Mouse (Mus musculus): ENCODE data around the gene Hfm1. TPM values are rescaled to one million over a fixed set of nuclear protein-coding genes. Genes with fewer than 3 reads are reported as not detected.

Gene Hfm1
- total and polyA plus RNA-seq, 3 experiments, result not detected

- Histone ChIP-seq H3K9me3 (replicated peaks) (no peaks in the 10 kb centered on the region), H3K27me3 (ENCODE audit: insufficient read depth, low read length) (no peaks in the 10 kb centered on the region), H3K4me1 (ENCODE audit: insufficient read depth, low read depth, low read length) (peaks cover 25% of the 10 kb centered on the region), H3K4me3 (ENCODE audit: low read depth, low read length) (peak within 1 kb of the TSS; percentile 97), H3K36me3 (replicated peaks) (peaks cover 20% of the 10 kb centered on the region)
- DNase-seq (ENCODE audit: low spot score), result peak; percentile 73
- TF ChIP-seq POLR2AphosphoS5 (IDR thresholded peaks at IDR 0.05; ENCODE audit: insufficient replicate concordance, low read depth, low read length), result no peak
- TF ChIP-seq TAL1 (conservative IDR thresholded peaks at IDR 0.05; ENCODE audit: low read depth, low read length), result no peak
- no peak for TF ChIP-seq GATA1 (IDR thresholded peaks at IDR 0.05; ENCODE audit: borderline replicate concordance, low read length)
- TF ChIP-seq GATA2 (IDR thresholded peaks at IDR 0.05; ENCODE audit: borderline replicate concordance, low read depth, low read length), result no peak
- ATAC-seq (ENCODE audit: extremely low read depth, insufficient number of reproducible peaks, low FRiP score, poor library complexity, severe bottlenecking), result peak; percentile 76
Measured at GRCm38 (mm10) chr5:106963584-106964512, 37.7 kb upstream of the Hfm1 start, which contains the start of gene Cdc7. Gene Cdc7 (plus strand): TSS chr5:106964322.

GRCm38 (mm10) chr5:106960451-106960850 is 34.3 kb upstream of the Hfm1 start:
- ATAC-seq (ENCODE audit: extremely low read depth, insufficient number of reproducible peaks, low FRiP score, poor library complexity, severe bottlenecking), result no peak
- DNase-seq (ENCODE audit: low spot score), result no peak
- Histone ChIP-seq H3K36me3 (replicated peaks) (no peaks in the 10 kb centered on the region), H3K4me3 (ENCODE audit: low read depth, low read length) (no peak overlapping the region), H3K4me1 (ENCODE audit: insufficient read depth, low read depth, low read length) (peaks cover 15% of the 10 kb centered on the region), H3K9me3 (replicated peaks) (no peaks in the 10 kb centered on the region), H3K27me3 (ENCODE audit: insufficient read depth, low read length) (no peaks in the 10 kb centered on the region; the same call in 1 of the 2 replicates)
- TF ChIP-seq TAL1 (conservative IDR thresholded peaks at IDR 0.05; ENCODE audit: low read depth, low read length) (no peak), GATA1 (IDR thresholded peaks at IDR 0.05; ENCODE audit: borderline replicate concordance, low read length) (no peak), POLR2AphosphoS5 (IDR thresholded peaks at IDR 0.05; ENCODE audit: insufficient replicate concordance, low read depth, low read length) (no peak), CTCF (IDR thresholded peaks at IDR 0.05; ENCODE audit: low read depth, low read length) (no peak), GATA2 (IDR thresholded peaks at IDR 0.05; ENCODE audit: borderline replicate concordance, low read depth, low read length) (no peak)

- no peak overlapping the region for H3K4me3 ChIP-seq (ENCODE audit: low read depth, low read length)
- DNase-seq (ENCODE audit: low spot score) (no peak), ATAC-seq (ENCODE audit: extremely low read depth, insufficient number of reproducible peaks, low FRiP score, poor library complexity, severe bottlenecking) (no peak)
- no peaks in the 10 kb centered on the region; the same call in 1 of the 2 replicates for H3K27me3 ChIP-seq (ENCODE audit: insufficient read depth, low read length)
- H3K9me3 ChIP-seq (replicated peaks), result no peaks in the 10 kb centered on the region
- no peak for TF ChIP-seq GATA1 (IDR thresholded peaks at IDR 0.05; ENCODE audit: borderline replicate concordance, low read length)
- no peak for TF ChIP-seq GATA2 (IDR thresholded peaks at IDR 0.05; ENCODE audit: borderline replicate concordance, low read depth, low read length)
- no peak for TF ChIP-seq POLR2AphosphoS5 (IDR thresholded peaks at IDR 0.05; ENCODE audit: insufficient replicate concordance, low read depth, low read length)
- TF ChIP-seq TAL1 (conservative IDR thresholded peaks at IDR 0.05; ENCODE audit: low read depth, low read length), result no peak
- no peak for TF ChIP-seq CTCF (IDR thresholded peaks at IDR 0.05; ENCODE audit: low read depth, low read length)
- peaks cover 11% of the 10 kb centered on the region for H3K4me1 ChIP-seq (ENCODE audit: insufficient read depth, low read depth, low read length)
- H3K36me3 ChIP-seq (replicated peaks), result no peaks in the 10 kb centered on the region
Measured at GRCm38 (mm10) chr5:106959031-106959430, 32.9 kb upstream of the Hfm1 start.

- TF ChIP-seq CTCF (IDR thresholded peaks at IDR 0.05; ENCODE audit: low read depth, low read length) (no peak), GATA1 (IDR thresholded peaks at IDR 0.05; ENCODE audit: borderline replicate concordance, low read length) (no peak)
- ATAC-seq (ENCODE audit: extremely low read depth, insufficient number of reproducible peaks, low FRiP score, poor library complexity, severe bottlenecking) (no peak), DNase-seq (ENCODE audit: low spot score) (no peak)
- Histone ChIP-seq H3K9me3 (replicated peaks) (no peaks in the 10 kb centered on the region), H3K27me3 (ENCODE audit: insufficient read depth, low read length) (peaks cover 3% of the 10 kb centered on the region; the same call in 1 of the 2 replicates), H3K4me1 (ENCODE audit: insufficient read depth, low read depth, low read length) (peaks cover 6% of the 10 kb centered on the region), H3K36me3 (replicated peaks) (no peaks in the 10 kb centered on the region), H3K4me3 (ENCODE audit: low read depth, low read length) (no peak overlapping the region)
Measured at GRCm38 (mm10) chr5:106956467-106956866, 30.3 kb upstream of the Hfm1 start.

GRCm38 (mm10) chr5:106948683-106949082 is 22.6 kb upstream of the Hfm1 start:
- Histone ChIP-seq H3K4me3 (ENCODE audit: low read depth, low read length) (no peak overlapping the region), H3K9me3 (replicated peaks) (no peaks in the 10 kb centered on the region), H3K27me3 (ENCODE audit: insufficient read depth, low read length) (peaks cover 3% of the 10 kb centered on the region; the same call in 1 of the 2 replicates), H3K4me1 (ENCODE audit: insufficient read depth, low read depth, low read length) (no peaks in the 10 kb centered on the region), H3K36me3 (replicated peaks) (no peaks in the 10 kb centered on the region)
- TF ChIP-seq GATA2 (IDR thresholded peaks at IDR 0.05; ENCODE audit: borderline replicate concordance, low read depth, low read length), result no peak
- TF ChIP-seq GATA1 (IDR thresholded peaks at IDR 0.05; ENCODE audit: borderline replicate concordance, low read length), result no peak
- TF ChIP-seq TAL1 (conservative IDR thresholded peaks at IDR 0.05; ENCODE audit: low read depth, low read length), result no peak
- no peak for TF ChIP-seq CTCF (IDR thresholded peaks at IDR 0.05; ENCODE audit: low read depth, low read length)
- TF ChIP-seq POLR2AphosphoS5 (IDR thresholded peaks at IDR 0.05; ENCODE audit: insufficient replicate concordance, low read depth, low read length), result no peak
- no peak for ATAC-seq (ENCODE audit: extremely low read depth, insufficient number of reproducible peaks, low FRiP score, poor library complexity, severe bottlenecking)
- DNase-seq (ENCODE audit: low spot score), result no peak

- ATAC-seq (ENCODE audit: extremely low read depth, insufficient number of reproducible peaks, low FRiP score, poor library complexity, severe bottlenecking) (no peak), DNase-seq (ENCODE audit: low spot score) (no peak)
- no peaks in the 10 kb centered on the region for H3K4me1 ChIP-seq (ENCODE audit: insufficient read depth, low read depth, low read length)
- no peaks in the 10 kb centered on the region for H3K27me3 ChIP-seq (ENCODE audit: insufficient read depth, low read length)
- no peaks in the 10 kb centered on the region for H3K36me3 ChIP-seq (replicated peaks)
- TF ChIP-seq TAL1 (conservative IDR thresholded peaks at IDR 0.05; ENCODE audit: low read depth, low read length) (no peak), GATA1 (IDR thresholded peaks at IDR 0.05; ENCODE audit: borderline replicate concordance, low read length) (no peak), CTCF (IDR thresholded peaks at IDR 0.05; ENCODE audit: low read depth, low read length) (no peak), GATA2 (IDR thresholded peaks at IDR 0.05; ENCODE audit: borderline replicate concordance, low read depth, low read length) (no peak), POLR2AphosphoS5 (IDR thresholded peaks at IDR 0.05; ENCODE audit: insufficient replicate concordance, low read depth, low read length) (no peak)
- no peak overlapping the region for H3K4me3 ChIP-seq (ENCODE audit: low read depth, low read length)
- H3K9me3 ChIP-seq (replicated peaks), result no peaks in the 10 kb centered on the region
Measured at GRCm38 (mm10) chr5:106946342-106946741, 20.2 kb upstream of the Hfm1 start.
